Mouse (Mus musculus): ENCODE measurements around the gene Fhdc1.

DNA sequence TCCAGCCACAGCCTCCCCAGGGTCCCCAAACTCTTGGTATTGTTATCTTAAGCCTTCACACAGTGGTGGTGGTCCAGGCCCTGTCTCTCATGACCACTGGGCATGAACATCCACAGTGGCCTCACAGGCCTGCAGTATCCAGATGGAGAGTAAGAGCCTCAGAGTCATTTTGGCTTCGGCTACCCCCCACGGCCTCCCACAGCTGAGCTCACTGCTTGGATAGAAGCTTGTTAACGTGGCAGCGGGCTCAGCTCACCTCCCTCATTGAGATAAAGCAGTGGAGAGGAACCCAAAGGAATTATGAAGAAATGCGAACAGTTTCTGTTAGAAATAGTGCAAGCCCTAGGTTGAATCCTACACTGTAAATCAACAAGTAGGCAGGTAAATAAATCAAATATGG, 32.4 kb downstream of the Fhdc1 start:
- no peak for TF ChIP-seq MAX (IDR thresholded peaks at IDR 0.05)
- no peak for TF ChIP-seq CTCF (IDR thresholded peaks at IDR 0.05; ENCODE audit: control insufficient read depth, insufficient read depth, insufficient read length)
- TF ChIP-seq USF1 (IDR thresholded peaks at IDR 0.05; ENCODE audit: low read depth) = no peak
- no peak for TF ChIP-seq MYOG (IDR thresholded peaks at IDR 0.05; ENCODE audit: control insufficient read depth, extremely low read depth, insufficient read length)
- no peak for TF ChIP-seq CEBPB (IDR thresholded peaks at IDR 0.05; ENCODE audit: low read depth)
- no peak for TF ChIP-seq FOSL1 (IDR thresholded peaks at IDR 0.05; ENCODE audit: insufficient read depth, low read length, poor library complexity, severe bottlenecking)
